Comparison of ENCODE assay signal across 19 mouse cellular contexts in genomic region chr4:133442194-133442593, GRCm38 (mm10). TPM values are rescaled to one million over a fixed set of nuclear protein-coding genes. Genes with fewer than 3 reads are reported as not detected.
A peak's percentile ranks its signal among the peaks of the same experiment; 100 is the strongest.
DNase-seq lines count a peak whose midpoint lies in the region; ATAC-seq and TF ChIP-seq lines count a peak whose summit lies in the region.
"Had no signal": no experiment of that assay in that cellular context is flagged by ENCODE, and none has a peak within 500 bp of the region (broad histone marks: within the 10 kb centered on the region; RNA-seq: fewer than 3 reads in every experiment).

No protein-coding gene starts in this region.

- intact Hi-C loops in heart, postnatal 14 days (cut with DNase I): no loop called here

- no peak overlapping the region for H3K4me2 ChIP-seq in heart, embryonic 14.5 days (ENCODE audit: low read length)
- H3K4me2 ChIP-seq in midbrain, postnatal 0 days (ENCODE audit: low read depth, low read length, poor library complexity, severe bottlenecking): no peak overlapping the region
- no peak overlapping the region for H3K4me2 ChIP-seq in midbrain, embryonic 11.5 days
- H3K4me2 ChIP-seq in embryonic facial prominence, embryonic 14.5 days (ENCODE audit: low read depth, low read length): no peak overlapping the region
- H3K4me2 ChIP-seq: midbrain, embryonic 13.5 days had no signal

- DNase-seq in heart, postnatal 14 days: no peak
- no peak for DNase-seq in midbrain, postnatal 0 days (ENCODE audit: low spot score)
- no peak for DNase-seq in midbrain, embryonic 11.5 days (ENCODE audit: low spot score, missing footprints)
- no peak for DNase-seq in embryonic facial prominence, embryonic 14.5 days (ENCODE audit: low spot score)
- no peak for DNase-seq in lung, postnatal 4 days
- no peak for DNase-seq in frontal cortex, postnatal 25 days (ENCODE audit: low spot score in 2 of 2)
- DNase-seq: adrenal gland, adult 2 months; B cell, adult 2 months; gastrocnemius, postnatal 10 days; kidney, adult 18-20 months; kidney, postnatal 14 days; liver; liver, postnatal 0 days; right cerebral cortex, postnatal 4 days; thymus, postnatal 4 days had no signal

- whole genome bisulfite sequencing in heart, embryonic 14.5 days: 64% methylated on average over 3 of the region's 3 CpGs
- WGBS in midbrain, postnatal 0 days: 40% methylated on average over 3 of the region's 3 CpGs
- 40% methylated on average over 3 of the region's 3 CpGs for WGBS in midbrain, embryonic 11.5 days
- 36% methylated on average over 3 of the region's 3 CpGs for WGBS in embryonic facial prominence, embryonic 14.5 days

- no peaks in the 10 kb centered on the region for H3K36me3 ChIP-seq in heart, embryonic 14.5 days (ENCODE audit: control insufficient read depth, insufficient read depth, low read length)
- H3K36me3 ChIP-seq in midbrain, postnatal 0 days (ENCODE audit: insufficient read depth, low read length): no peaks in the 10 kb centered on the region
- no peaks in the 10 kb centered on the region for H3K36me3 ChIP-seq in midbrain, embryonic 11.5 days (ENCODE audit: control insufficient read depth, insufficient read depth, low read length)
- H3K36me3 ChIP-seq in embryonic facial prominence, embryonic 14.5 days (ENCODE audit: control insufficient read depth, insufficient read depth, low read length): no peaks in the 10 kb centered on the region
- H3K36me3 ChIP-seq: midbrain, embryonic 13.5 days had no signal

- TF ChIP-seq CTCF in midbrain, postnatal 0 days (IDR thresholded peaks at IDR 0.05): no peak

- no peak overlapping the region for H3K9ac ChIP-seq in heart, embryonic 14.5 days (ENCODE audit: low read length)
- no peak overlapping the region for H3K9ac ChIP-seq in midbrain, postnatal 0 days (replicated peaks; ENCODE audit: low read length, poor library complexity, severe bottlenecking)
- H3K9ac ChIP-seq in midbrain, embryonic 11.5 days (ENCODE audit: low read length): no peak overlapping the region
- H3K9ac ChIP-seq in embryonic facial prominence, embryonic 14.5 days (ENCODE audit: low read depth, low read length): no peak overlapping the region
- H3K9ac ChIP-seq: liver, postnatal 0 days; midbrain, embryonic 13.5 days had no signal

- no peaks in the 10 kb centered on the region for H3K27me3 ChIP-seq in heart, embryonic 14.5 days (ENCODE audit: control insufficient read depth, insufficient read depth, low read length)
- no peaks in the 10 kb centered on the region for H3K27me3 ChIP-seq in midbrain, postnatal 0 days (ENCODE audit: insufficient read depth, low read length)
- H3K27me3 ChIP-seq in midbrain, embryonic 11.5 days (ENCODE audit: control insufficient read depth, insufficient read depth, low read length): no peaks in the 10 kb centered on the region
- H3K27me3 ChIP-seq in embryonic facial prominence, embryonic 14.5 days (replicated peaks; ENCODE audit: control insufficient read depth, insufficient read depth, low read length): no peaks in the 10 kb centered on the region
- H3K27me3 ChIP-seq: midbrain, embryonic 13.5 days had no signal

- H3K4me3 ChIP-seq in heart, embryonic 14.5 days (ENCODE audit: control insufficient read depth in 1 of 2, insufficient read depth in 1 of 2, low read depth in 1 of 2, low read length in 2 of 2): no peak overlapping the region
- no peak overlapping the region for H3K4me3 ChIP-seq in midbrain, postnatal 0 days (ENCODE audit: low read depth, low read length)
- no peak overlapping the region for H3K4me3 ChIP-seq in midbrain, embryonic 11.5 days (ENCODE audit: low read depth, low read length)
- no peak overlapping the region for H3K4me3 ChIP-seq in embryonic facial prominence, embryonic 14.5 days (ENCODE audit: low read depth, low read length)
- H3K4me3 ChIP-seq: midbrain, embryonic 13.5 days had no signal

- no peaks in the 10 kb centered on the region for H3K9me3 ChIP-seq in heart, embryonic 14.5 days (ENCODE audit: control insufficient read depth, low read length)
- no peaks in the 10 kb centered on the region for H3K9me3 ChIP-seq in midbrain, postnatal 0 days (ENCODE audit: low read length)
- no peaks in the 10 kb centered on the region for H3K9me3 ChIP-seq in midbrain, embryonic 11.5 days (ENCODE audit: control insufficient read depth, low read length)
- H3K9me3 ChIP-seq in embryonic facial prominence, embryonic 14.5 days (ENCODE audit: control insufficient read depth, low read length): no peaks in the 10 kb centered on the region
- H3K9me3 ChIP-seq: midbrain, embryonic 13.5 days had no signal

- H3K4me1 ChIP-seq in heart, embryonic 14.5 days (ENCODE audit: control insufficient read depth in 2 of 2, insufficient read depth in 2 of 2, low read length in 2 of 2): peaks cover 12 to 13% of the 10 kb centered on the region in 2 experiments
- H3K4me1 ChIP-seq in midbrain, postnatal 0 days (ENCODE audit: insufficient read depth, low read length): peaks cover 8% of the 10 kb centered on the region
- peaks cover 15% of the 10 kb centered on the region for H3K4me1 ChIP-seq in midbrain, embryonic 11.5 days (ENCODE audit: control insufficient read depth, insufficient read depth, low read length)
- H3K4me1 ChIP-seq in embryonic facial prominence, embryonic 14.5 days (ENCODE audit: control insufficient read depth, insufficient read depth, low read length): peaks cover 18% of the 10 kb centered on the region

- no peak for ATAC-seq in heart, embryonic 14.5 days (ENCODE audit: insufficient number of reproducible peaks, insufficient read depth, low FRiP score, low read depth)
- ATAC-seq in midbrain, postnatal 0 days (ENCODE audit: low FRiP score): no peak
- ATAC-seq in midbrain, embryonic 11.5 days (ENCODE audit: low FRiP score): no peak
- ATAC-seq in embryonic facial prominence, embryonic 14.5 days (ENCODE audit: low read depth): no peak
- ATAC-seq: liver, postnatal 0 days; midbrain, embryonic 13.5 days had no signal

- H3K27ac ChIP-seq in heart, embryonic 14.5 days (replicated peaks in 1 of 2; ENCODE audit: control insufficient read depth in 1 of 2, insufficient read depth in 1 of 2, low read depth in 2 of 2, low read length in 2 of 2): peak overlapping the region; percentile 31 to 83; a peak in 3 of 4 replicates
- peak overlapping the region; percentile 39; the same call in 1 of the 2 replicates for H3K27ac ChIP-seq in midbrain, postnatal 0 days (ENCODE audit: low read depth, low read length)
- no peak overlapping the region for H3K27ac ChIP-seq in midbrain, embryonic 11.5 days (ENCODE audit: low read depth, low read length)
- H3K27ac ChIP-seq in embryonic facial prominence, embryonic 14.5 days (replicated peaks; ENCODE audit: low read depth, low read length): peak overlapping the region; percentile 73
- H3K27ac ChIP-seq: macrophage had no signal

RNA-seq across cellular contexts. Expression of gene Tent5b, which starts 37.7 kb away (rescaled TPM):
- 0.28 and 0.61 TPM in 2 replicates for polyA plus RNA-seq in heart, embryonic 14.5 days (2014; fragmentation: Nextera tagmentation; extraction: Ambion mirVana)
- total RNA-seq in heart, postnatal 14 days (2021): 1 to 10 TPM; 3.5 to 5.1 TPM
- total RNA-seq in midbrain, postnatal 0 days (2014; rRNA removed): 0.77 and 1.2 TPM in 2 replicates
- polyA plus RNA-seq in midbrain, postnatal 0 days (2015; fragmentation: Nextera tagmentation; extraction: Ambion mirVana): 0.27 and 0.49 TPM in 2 replicates
- 0.22 and 0.53 TPM in 2 replicates for polyA plus RNA-seq in midbrain, embryonic 11.5 days (2014; fragmentation: Nextera tagmentation; extraction: Ambion mirVana)
- 1.4 and 2.8 TPM in 2 replicates for polyA plus RNA-seq in embryonic facial prominence, embryonic 14.5 days (2014; fragmentation: Nextera tagmentation; extraction: Ambion mirVana)
- polyA plus RNA-seq: macrophage had no signal

RNA-seq across cellular contexts. Expression of gene Trnp1, which starts 56.2 kb away (rescaled TPM):
- 1.2 and 1.3 TPM in 2 replicates for polyA plus RNA-seq in heart, embryonic 14.5 days (2014; fragmentation: Nextera tagmentation; extraction: Ambion mirVana)
- total RNA-seq in heart, postnatal 14 days (2021): 1 to 10 TPM; 1.6 to 3.1 TPM
- 45.2 and 52.2 TPM in 2 replicates for total RNA-seq in midbrain, postnatal 0 days (2014; rRNA removed)
- polyA plus RNA-seq in midbrain, postnatal 0 days (2015; fragmentation: Nextera tagmentation; extraction: Ambion mirVana): 15.2 and 17.5 TPM in 2 replicates
- polyA plus RNA-seq in midbrain, embryonic 11.5 days (2014; fragmentation: Nextera tagmentation; extraction: Ambion mirVana): 1.5 TPM in 2 replicates
- 9.0 TPM in 2 replicates for polyA plus RNA-seq in embryonic facial prominence, embryonic 14.5 days (2014; fragmentation: Nextera tagmentation; extraction: Ambion mirVana)
- total RNA-seq: neutrophil, adult 5-6 weeks had no signal
- polyA plus RNA-seq: liver, postnatal 0 days had no signal
